Mouse (Mus musculus) lung, embryonic 14.5 days (tissue): ENCODE results near the gene Lrrtm3. TPM values are rescaled to one million over a fixed set of nuclear protein-coding genes. Genes with fewer than 3 reads are reported as not detected.

Experiments used
- ATAC-seq: fragments of 200-750 bp; cut with Nextera tagmentation; 2 replicates; pipeline ENCODE4 v1.8.0; 2017; ENCODE audit warnings: mild to moderate bottlenecking, moderate TSS enrichment, moderate library complexity; ENCODE audit not compliant: insufficient read depth
- DNase-seq: peaks from one replicate; pipeline ENCODE4 v3.0.0-alpha.2; 2015
- H3K27ac ChIP-seq: fragments of 300-500 bp; sonication (generic); 2 replicates; pipeline ENCODE4 v1.5.1; 2014; ENCODE audit warnings: low read depth, mild to moderate bottlenecking, moderate library complexity
- H3K27me3 ChIP-seq: fragments of 300-500 bp; sonication (generic); 2 replicates; pipeline ENCODE4 v1.6.1; 2014; ENCODE audit warnings: low read length, control low read depth; ENCODE audit not compliant: insufficient read depth
- H3K36me3 ChIP-seq: fragments of 300-500 bp; sonication (generic); 2 replicates; pipeline ENCODE4 v1.6.1; 2014; ENCODE audit warnings: control low read depth; ENCODE audit not compliant: insufficient read depth
- H3K4me1 ChIP-seq: fragments of 300-500 bp; sonication (generic); 2 replicates; pipeline ENCODE4 v1.6.1; 2014; ENCODE audit warnings: antibody characterized with exemption, control low read depth; ENCODE audit not compliant: insufficient read depth
- H3K4me2 ChIP-seq: fragments of 300-500 bp; sonication (generic); 2 replicates; pipeline ENCODE4 v1.6.1; 2014; ENCODE audit warnings: mild to moderate bottlenecking
- H3K4me3 ChIP-seq: fragments of 300-500 bp; sonication (generic); 2 replicates; pipeline ENCODE4 v1.5.1; 2014; ENCODE audit warnings: low read depth, low read length
- H3K9ac ChIP-seq: fragments of 300-500 bp; sonication (generic); 2 replicates; pipeline ENCODE4 v1.6.1; 2014
- H3K9me3 ChIP-seq: fragments of 300-500 bp; sonication (generic); 2 replicates; pipeline ENCODE4 v1.6.1; 2016; ENCODE audit warnings: low read depth, low read length, control low read depth
- CTCF ChIP-seq: IDR thresholded peaks from 2 replicates; pipeline ENCODE4 v1.5.1; 2016; ENCODE audit warnings: antibody characterized with exemption, low read depth
- WGBS: fragments of 180-500 bp; shearing (Covaris S2); extraction: QIAGEN DNeasy Blood & Tissue Kit; methylation state at CpG from one replicate; pipeline ENCODE4 v1.1.7; 2014; 5-methylcytosine and 5-hydroxymethylcytosine counted together
- polyA plus RNA-seq: library from polyadenylated mRNA; unstranded; fragments of >200 nt; fragmentation: Nextera tagmentation; extraction: Ambion mirVana; gene quantifications from 2 replicates; pipeline ENCODE4 v1.2.1, GENCODE M21; 2014

Gene Lrrtm3
- polyA plus RNA-seq, 1 experiment from 2014 or later: 3.3 TPM

DNA sequence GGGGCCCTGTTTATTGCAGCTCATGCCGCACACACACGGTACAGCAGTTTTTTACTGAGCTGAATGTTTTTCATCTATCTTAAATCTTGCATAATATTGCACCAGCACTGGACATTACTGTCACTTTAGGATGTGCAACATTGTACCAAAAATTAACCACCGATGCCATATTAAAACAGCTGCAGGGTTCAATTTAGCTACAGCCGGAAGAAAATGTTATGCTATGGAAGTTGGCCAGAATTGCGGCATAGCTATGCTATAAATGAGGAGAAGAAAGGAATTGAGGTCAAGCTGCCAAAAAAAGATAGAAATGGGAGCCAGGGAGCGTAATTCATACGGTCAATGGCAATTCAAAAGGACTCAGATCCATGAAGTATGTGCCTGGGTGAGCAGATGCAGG lies 48.9 kb downstream of the Lrrtm3 start:
- 55% methylated on average over 7 of the region's 7 CpGs for WGBS
- peak; percentile 83 for DNase-seq
- no peak for TF ChIP-seq CTCF

DNA sequence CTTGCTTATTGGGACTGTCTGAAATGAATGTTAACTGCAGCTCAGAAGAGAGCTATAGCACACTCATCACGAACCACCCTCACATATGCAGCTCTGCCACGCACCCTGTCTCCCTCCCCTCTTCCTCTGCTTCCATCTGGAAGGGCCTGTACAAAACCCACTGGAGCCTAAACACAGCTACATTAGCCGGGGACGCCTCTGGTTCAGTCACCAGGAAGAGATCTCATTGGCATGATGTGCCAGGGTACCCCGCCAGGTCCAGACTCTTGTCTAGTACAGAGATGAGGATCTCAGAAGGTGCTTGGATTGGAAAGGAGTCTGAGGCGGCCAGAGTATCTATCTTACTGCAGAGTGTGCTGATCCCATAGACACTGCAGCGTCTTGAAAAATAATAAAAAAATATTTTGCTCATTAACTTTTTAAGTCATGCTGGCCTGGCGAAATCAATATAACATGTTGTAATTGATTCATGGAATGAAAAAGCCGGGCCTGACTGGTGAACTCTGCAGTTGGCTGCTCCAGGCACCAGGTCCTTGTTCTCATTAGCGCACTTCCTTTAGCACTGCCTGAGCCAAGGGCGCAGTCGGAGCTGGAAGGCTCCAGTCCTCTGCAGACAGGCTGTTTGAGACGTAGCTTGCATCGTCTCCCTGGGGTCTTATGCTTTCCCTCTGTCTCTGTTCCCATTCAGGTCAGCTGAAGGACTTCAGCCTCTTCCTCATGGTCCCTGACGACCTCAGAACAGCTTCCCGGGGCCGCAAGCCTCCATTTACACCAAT lies 50.1 kb downstream of the Lrrtm3 start:
- no peaks in the 10 kb centered on the region for H3K9me3 ChIP-seq
- H3K27me3 ChIP-seq: no peaks in the 10 kb centered on the region
- peak; percentile 36 for DNase-seq
- 0 out of 2 replicates have a peak, but pooled peaks have one; percentile 70 for ATAC-seq
- 72% methylated on average over 17 of the region's 17 CpGs for WGBS
- H3K9ac ChIP-seq: no peak overlapping the region
- no peak overlapping the region for H3K4me3 ChIP-seq
- no peaks in the 10 kb centered on the region for H3K4me1 ChIP-seq
- no peaks in the 10 kb centered on the region for H3K36me3 ChIP-seq
- H3K27ac ChIP-seq: no peak overlapping the region
- no peak for TF ChIP-seq CTCF
- no peak overlapping the region for H3K4me2 ChIP-seq

More for the DNA sequence above, 48.9 kb downstream of the Lrrtm3 start:
- Histone ChIP-seq H3K4me2 (no peak overlapping the region), H3K9ac (no peak overlapping the region), H3K27ac (no peak overlapping the region), H3K9me3 (no peaks in the 10 kb centered on the region), H3K4me3 (no peak overlapping the region), H3K36me3 (no peaks in the 10 kb centered on the region), H3K4me1 (no peaks in the 10 kb centered on the region), H3K27me3 (no peaks in the 10 kb centered on the region)
- peak; percentile 47; the same call in 1 of the 2 replicates for ATAC-seq

GRCm38 (mm10) chr10:64030901-64031300 lies 59.2 kb downstream of the Lrrtm3 start:
- H3K9ac ChIP-seq: no peak overlapping the region
- no peak overlapping the region for H3K4me2 ChIP-seq
- H3K36me3 ChIP-seq: no peaks in the 10 kb centered on the region
- DNase-seq: no peak
- H3K27me3 ChIP-seq: no peaks in the 10 kb centered on the region
- no peak for TF ChIP-seq CTCF
- no peak overlapping the region for H3K4me3 ChIP-seq
- no peak for ATAC-seq
- no peaks in the 10 kb centered on the region for H3K9me3 ChIP-seq
- H3K27ac ChIP-seq: no peak overlapping the region
- H3K4me1 ChIP-seq: no peaks in the 10 kb centered on the region

DNA sequence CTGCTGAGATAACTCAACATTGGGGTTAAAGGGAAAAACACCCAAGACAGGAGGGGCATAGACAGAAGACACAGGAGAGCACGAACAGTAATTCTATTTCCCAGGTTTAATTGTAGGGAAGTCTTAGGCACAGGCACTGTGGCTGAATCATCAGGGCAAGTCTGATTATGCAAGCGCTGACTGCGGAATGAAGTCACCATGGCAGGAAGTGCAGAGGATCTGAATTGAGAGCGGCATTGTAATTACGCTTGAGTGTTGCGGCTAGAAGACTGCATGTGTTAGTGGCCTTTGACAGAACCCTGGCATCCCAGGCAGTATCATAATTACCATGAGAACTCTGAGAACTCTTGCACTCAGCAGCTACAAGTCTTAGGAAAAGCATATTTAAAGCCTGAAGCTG lies 66.7 kb downstream of the Lrrtm3 start:
- no peaks in the 10 kb centered on the region for H3K9me3 ChIP-seq
- H3K9ac ChIP-seq: no peak overlapping the region
- 75% methylated on average over 6 of the region's 6 CpGs for WGBS
- no peaks in the 10 kb centered on the region for H3K27me3 ChIP-seq
- TF ChIP-seq CTCF: no peak
- no peaks in the 10 kb centered on the region for H3K36me3 ChIP-seq
- DNase-seq (peak; percentile 34), ATAC-seq (no peak)
- H3K4me2 ChIP-seq: no peak overlapping the region
- H3K4me3 ChIP-seq: no peak overlapping the region
- no peak overlapping the region for H3K27ac ChIP-seq
- no peaks in the 10 kb centered on the region for H3K4me1 ChIP-seq

- H3K4me1 ChIP-seq: no peaks in the 10 kb centered on the region
- no peak for DNase-seq
- H3K4me2 ChIP-seq: no peak overlapping the region
- no peak overlapping the region for H3K4me3 ChIP-seq
- H3K9ac ChIP-seq: no peak overlapping the region
- no peaks in the 10 kb centered on the region for H3K27me3 ChIP-seq
- H3K36me3 ChIP-seq: no peaks in the 10 kb centered on the region
- no peak for TF ChIP-seq CTCF
- no peak overlapping the region for H3K27ac ChIP-seq
- H3K9me3 ChIP-seq: no peaks in the 10 kb centered on the region
- WGBS: 84% methylated on average over 1 of the region's 1 CpGs
- no peak for ATAC-seq
These were observed 69.7 kb downstream of the Lrrtm3 start for GRCm38 (mm10) chr10:64020347-64020746.

- ATAC-seq: no peak
- 73% methylated on average over 9 of the region's 9 CpGs for WGBS
These were observed 88.1 kb downstream of the Lrrtm3 start for GRCm38 (mm10) chr10:64001996-64002395.

DNA sequence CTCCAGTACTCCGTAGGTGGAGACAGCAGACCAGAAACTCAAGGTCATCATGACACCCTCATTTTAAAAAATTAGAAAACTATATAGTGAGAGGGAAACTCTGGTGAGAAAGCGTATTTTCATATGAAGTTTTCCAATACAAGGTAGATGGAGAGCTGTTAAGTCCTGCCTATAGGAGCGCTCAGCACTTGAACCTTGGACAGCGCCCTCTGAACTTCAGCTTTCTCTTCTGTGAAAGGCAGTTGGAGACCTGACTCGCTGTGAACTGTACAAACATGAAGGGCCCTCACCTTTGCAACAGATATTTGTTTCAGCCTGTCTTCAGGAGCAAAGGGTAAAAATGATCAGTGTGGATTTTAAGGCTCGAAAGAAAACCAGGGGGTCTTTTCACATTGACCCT lies 88.5 kb downstream of the Lrrtm3 start:
- DNase-seq (peak; percentile 71), ATAC-seq (no peak)
- 68% methylated on average over 6 of the region's 6 CpGs for WGBS
- Histone ChIP-seq H3K36me3 (no peaks in the 10 kb centered on the region), H3K9me3 (no peaks in the 10 kb centered on the region), H3K9ac (no peak overlapping the region), H3K27ac (no peak overlapping the region), H3K4me1 (no peaks in the 10 kb centered on the region), H3K27me3 (no peaks in the 10 kb centered on the region), H3K4me3 (no peak overlapping the region), H3K4me2 (no peak overlapping the region)
- no peak for TF ChIP-seq CTCF

More at GRCm38 (mm10) chr10:64001996-64002395, 88.1 kb downstream of the Lrrtm3 start:
- Histone ChIP-seq H3K4me3 (no peak overlapping the region), H3K36me3 (no peaks in the 10 kb centered on the region), H3K9me3 (no peaks in the 10 kb centered on the region), H3K9ac (no peak overlapping the region), H3K27ac (no peak overlapping the region), H3K4me1 (no peaks in the 10 kb centered on the region), H3K4me2 (no peak overlapping the region), H3K27me3 (no peaks in the 10 kb centered on the region)
- no peak for TF ChIP-seq CTCF
- no peak for DNase-seq
